Mouse (Mus musculus) embryonic facial prominence, embryonic 15.5 days (tissue): ENCODE measurements around the gene Fam110c. TPM values are rescaled to one million over a fixed set of nuclear protein-coding genes. Genes with fewer than 3 reads are reported as not detected.

Experiments
- ATAC-seq: fragments of 200-750 bp; cut with Nextera tagmentation; 2 replicates; pipeline ENCODE4 v1.8.0; 2017; ENCODE audit warnings: low read depth, moderate TSS enrichment; ENCODE audit not compliant: insufficient number of reproducible peaks, low FRiP score, low TSS enrichment
- H3K27ac ChIP-seq: fragments of 300-500 bp; sonication (generic); replicated peaks from 2 replicates; pipeline ENCODE4 v1.5.1; 2015; ENCODE audit warnings: mild to moderate bottlenecking, inconsistent platforms
- H3K27me3 ChIP-seq: fragments of 300-500 bp; sonication (generic); 2 replicates; pipeline ENCODE4 v1.6.1; 2015; ENCODE audit warnings: inconsistent platforms
- H3K36me3 ChIP-seq: fragments of 300-500 bp; sonication (generic); 2 replicates; pipeline ENCODE4 v1.6.1; 2015; ENCODE audit warnings: mild to moderate bottlenecking, inconsistent platforms
- H3K4me1 ChIP-seq: fragments of 300-500 bp; sonication (generic); 2 replicates; pipeline ENCODE4 v1.6.1; 2015; ENCODE audit warnings: inconsistent platforms
- H3K4me2 ChIP-seq: fragments of 300-500 bp; sonication (generic); replicated peaks from 2 replicates; pipeline ENCODE4 v1.6.1; 2015; ENCODE audit warnings: mild to moderate bottlenecking, inconsistent platforms
- H3K4me3 ChIP-seq: fragments of 300-500 bp; sonication (generic); replicated peaks from 2 replicates; pipeline ENCODE4 v1.5.1; 2015; ENCODE audit warnings: mild to moderate bottlenecking, inconsistent platforms
- H3K9ac ChIP-seq: fragments of 300-500 bp; sonication (generic); 2 replicates; pipeline ENCODE4 v1.6.1; 2015; ENCODE audit warnings: inconsistent platforms
- H3K9me3 ChIP-seq: fragments of 300-500 bp; sonication (generic); replicated peaks from 2 replicates; pipeline ENCODE4 v1.6.1; 2016; ENCODE audit warnings: inconsistent platforms
- WGBS: fragments of 180-500 bp; shearing (Covaris S2); methylation state at CpG from one replicate; pipeline ENCODE4 v1.1.7; 2015; 5-methylcytosine and 5-hydroxymethylcytosine counted together
- polyA plus RNA-seq: library from polyadenylated mRNA; unstranded; fragments of >200 nt; fragmentation: Nextera tagmentation; extraction: Ambion mirVana; gene quantifications from 2 replicates; pipeline ENCODE4 v1.2.1, GENCODE M21; 2015

The Fam110c gene
- polyA plus RNA-seq, 1 experiment from 2014 or later: 1.2 TPM

- Histone ChIP-seq H3K27ac (no peak overlapping the region), H3K27me3 (no peaks in the 10 kb centered on the region), H3K9me3 (no peaks in the 10 kb centered on the region), H3K36me3 (no peaks in the 10 kb centered on the region), H3K9ac (no peak overlapping the region), H3K4me1 (no peaks in the 10 kb centered on the region), H3K4me2 (no peak overlapping the region), H3K4me3 (no peak overlapping the region)
- 10% methylated on average over 8 of the region's 8 CpGs for WGBS
- ATAC-seq: no peak
These were observed 42.4 kb downstream of the Fam110c start for GRCm38 (mm10) chr12:31116005-31116466.

GRCm38 (mm10) chr12:31120535-31120934 lies 46.9 kb downstream of the Fam110c start:
- H3K9ac ChIP-seq: no peak overlapping the region
- no peaks in the 10 kb centered on the region for H3K36me3 ChIP-seq
- no peaks in the 10 kb centered on the region for H3K27me3 ChIP-seq
- no peaks in the 10 kb centered on the region for H3K9me3 ChIP-seq
- no peaks in the 10 kb centered on the region for H3K4me1 ChIP-seq
- H3K4me3 ChIP-seq: no peak overlapping the region
- no peak for ATAC-seq
- WGBS: 64% methylated on average over 5 of the region's 5 CpGs
- H3K27ac ChIP-seq: no peak overlapping the region
- H3K4me2 ChIP-seq: no peak overlapping the region

GRCm38 (mm10) chr12:31122892-31123622 lies 49.4 kb downstream of the Fam110c start:
- no peak overlapping the region for H3K4me3 ChIP-seq
- H3K9me3 ChIP-seq: no peaks in the 10 kb centered on the region
- H3K27ac ChIP-seq: no peak overlapping the region
- 68% methylated on average over 6 of the region's 6 CpGs for WGBS
- no peak for ATAC-seq
- H3K9ac ChIP-seq: no peak overlapping the region
- H3K27me3 ChIP-seq: no peaks in the 10 kb centered on the region
- no peaks in the 10 kb centered on the region for H3K36me3 ChIP-seq
- no peak overlapping the region for H3K4me2 ChIP-seq
- no peaks in the 10 kb centered on the region for H3K4me1 ChIP-seq

- no peaks in the 10 kb centered on the region for H3K27me3 ChIP-seq
- H3K27ac ChIP-seq: no peak overlapping the region
- ATAC-seq: no peak
- H3K4me1 ChIP-seq: no peaks in the 10 kb centered on the region
- 0% methylated on average over 1 of the region's 1 CpGs for WGBS
- H3K9me3 ChIP-seq: no peaks in the 10 kb centered on the region
- H3K9ac ChIP-seq: no peak overlapping the region
- no peak overlapping the region for H3K4me3 ChIP-seq
- no peak overlapping the region for H3K4me2 ChIP-seq
- no peaks in the 10 kb centered on the region for H3K36me3 ChIP-seq
These were observed 52.4 kb downstream of the Fam110c start for GRCm38 (mm10) chr12:31126071-31126470.

GRCm38 (mm10) chr12:31129548-31129947 lies 55.9 kb downstream of the Fam110c start:
- Histone ChIP-seq H3K4me3 (no peak overlapping the region), H3K36me3 (no peaks in the 10 kb centered on the region), H3K27me3 (no peaks in the 10 kb centered on the region), H3K9me3 (no peaks in the 10 kb centered on the region), H3K9ac (no peak overlapping the region), H3K27ac (no peak overlapping the region), H3K4me2 (no peak overlapping the region), H3K4me1 (peaks cover 5% of the 10 kb centered on the region)
- WGBS: 81% methylated on average over 4 of the region's 4 CpGs
- no peak for ATAC-seq

Other genes with a start within 250 kb of the Fam110c start
- 5.5 and 6.3 TPM in 2 replicates for gene Alkal2, start 189.5 kb upstream of the Fam110c start, polyA plus RNA-seq
- gene Acp1, start 162.3 kb upstream of the Fam110c start, polyA plus RNA-seq: 127 and 139 TPM in 2 replicates
- 13.4 and 16.8 TPM in 2 replicates for gene Sh3yl1, start 162.2 kb upstream of the Fam110c start, polyA plus RNA-seq
- gene Gm6993, start 166.9 kb downstream of the Fam110c start, polyA plus RNA-seq: not detected in 2 replicates
- gene Lamb1, start 191.4 kb downstream of the Fam110c start, polyA plus RNA-seq: 68.5 and 70.9 TPM in 2 replicates